Mouse (Mus musculus) kidney, adult 2 months (tissue): ENCODE measurements around the gene Brpf3.

ENCODE experiments used
- CTCF ChIP-seq: fragments of 200-500 bp; conservative IDR thresholded peaks from 2 replicates; pipeline ENCODE4 v1.5.1; 2011; ENCODE audit warnings: low read depth, mild to moderate bottlenecking, control low read depth, low read length, moderate library complexity, mixed read lengths; ENCODE audit not compliant: insufficient read depth, insufficient read length
- POLR2A ChIP-seq: fragments of 200-500 bp; IDR thresholded peaks from one replicate; pipeline ENCODE4 v1.6.1; 2011; ENCODE audit warnings: low read depth, low read length, control low read depth

DNA sequence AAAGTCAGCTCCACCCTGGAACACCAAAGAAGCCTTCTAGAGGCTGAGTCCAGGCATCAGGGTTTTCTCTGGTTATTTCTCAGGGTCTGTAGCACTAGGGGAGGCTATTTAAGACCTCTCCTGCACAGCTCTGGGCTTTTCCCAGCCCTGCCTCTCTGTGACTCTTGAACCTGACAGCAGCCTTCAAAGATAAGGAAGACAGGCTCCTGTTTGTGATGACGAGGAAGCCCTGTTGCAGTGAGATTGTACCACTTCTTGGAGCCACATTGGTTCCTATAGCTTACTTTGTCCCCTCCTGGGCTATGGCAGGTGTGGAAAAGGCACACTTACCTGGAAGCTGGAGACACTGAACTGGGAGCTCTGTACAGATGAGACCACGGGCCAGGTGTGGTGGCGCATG lies 32.0 kb downstream of the Brpf3 start:
- no peak for TF ChIP-seq CTCF
- TF ChIP-seq POLR2A = no peak
